Mouse (Mus musculus): ENCODE measurements around the gene Rpl27. TPM values are rescaled to one million over a fixed set of nuclear protein-coding genes. Genes with fewer than 3 reads are reported as not detected.

Gene Rpl27
- polyA plus RNA-seq, 1 experiment from 2014 or later = 430 TPM

GRCm38 (mm10) chr11:101477552-101478211 is 35.6 kb downstream of the Rpl27 start:
- ATAC-seq (ENCODE audit: low FRiP score, low TSS enrichment) = 0 out of 2 replicates have a peak, but pooled peaks have one; percentile 16
- no peaks in the 10 kb centered on the region for H3K36me3 ChIP-seq (ENCODE audit: control insufficient read depth, insufficient read depth, low read length)
- WGBS = 70% methylated on average over 10 of the region's 10 CpGs

DNA sequence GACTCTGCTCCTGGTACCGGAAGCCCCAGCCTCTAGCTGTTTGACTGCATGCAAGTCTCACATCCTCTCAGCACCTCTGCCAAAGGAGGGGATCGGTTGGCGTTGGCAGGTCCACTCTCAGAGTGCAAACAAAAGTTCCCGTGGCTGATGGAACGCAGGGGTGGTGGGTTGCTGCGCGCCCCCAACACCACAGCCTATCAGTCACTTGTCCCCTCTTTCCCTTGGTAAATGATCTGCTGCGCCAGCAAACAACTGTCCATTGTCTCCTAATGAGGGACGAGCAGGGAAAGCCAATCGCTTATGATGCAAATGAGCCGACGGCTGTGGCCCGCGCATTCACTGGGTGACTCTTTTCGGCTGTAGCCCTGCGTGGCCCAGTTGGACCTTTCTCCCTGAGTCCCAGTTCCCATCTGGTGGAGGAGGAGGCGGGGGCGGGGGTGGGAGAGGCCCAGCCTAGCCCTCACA is 37.1 kb downstream of the Rpl27 start:
- Histone ChIP-seq H3K4me1 (ENCODE audit: control insufficient read depth, insufficient read depth, low read length) (peaks cover 5% of the 10 kb centered on the region; the same call in 1 of the 2 replicates), H3K9ac (ENCODE audit: low read depth, low read length) (peak overlapping the region; percentile 38; the same call in 1 of the 2 replicates), H3K36me3 (ENCODE audit: control insufficient read depth, insufficient read depth, low read length) (no peaks in the 10 kb centered on the region), H3K27me3 (ENCODE audit: control insufficient read depth, insufficient read depth, low read length) (no peaks in the 10 kb centered on the region), H3K9me3 (ENCODE audit: control insufficient read depth, low read length) (no peaks in the 10 kb centered on the region), H3K4me2 (replicated peaks; ENCODE audit: low read depth, low read length) (peak overlapping the region; percentile 27), H3K27ac (ENCODE audit: low read depth, low read length) (no peak overlapping the region), H3K4me3 (ENCODE audit: low read length) (peak overlapping the region; percentile 11; the same call in 1 of the 2 replicates)
- ATAC-seq (ENCODE audit: low FRiP score, low TSS enrichment) = 0 out of 2 replicates have a peak, but pooled peaks have one; percentile 39
- WGBS = 5% methylated on average over 18 of the region's 18 CpGs

More at GRCm38 (mm10) chr11:101477552-101478211, 35.6 kb downstream of the Rpl27 start:
- no peak overlapping the region for H3K9ac ChIP-seq (ENCODE audit: low read depth, low read length)
- no peaks in the 10 kb centered on the region for H3K27me3 ChIP-seq (ENCODE audit: control insufficient read depth, insufficient read depth, low read length)
- no peak overlapping the region for H3K4me3 ChIP-seq (ENCODE audit: low read length)
- H3K4me2 ChIP-seq (replicated peaks; ENCODE audit: low read depth, low read length) = no peak overlapping the region
- H3K9me3 ChIP-seq (ENCODE audit: control insufficient read depth, low read length) = no peaks in the 10 kb centered on the region
- no peak overlapping the region for H3K27ac ChIP-seq (ENCODE audit: low read depth, low read length)
- peaks cover 5% of the 10 kb centered on the region; the same call in 1 of the 2 replicates for H3K4me1 ChIP-seq (ENCODE audit: control insufficient read depth, insufficient read depth, low read length)

DNA sequence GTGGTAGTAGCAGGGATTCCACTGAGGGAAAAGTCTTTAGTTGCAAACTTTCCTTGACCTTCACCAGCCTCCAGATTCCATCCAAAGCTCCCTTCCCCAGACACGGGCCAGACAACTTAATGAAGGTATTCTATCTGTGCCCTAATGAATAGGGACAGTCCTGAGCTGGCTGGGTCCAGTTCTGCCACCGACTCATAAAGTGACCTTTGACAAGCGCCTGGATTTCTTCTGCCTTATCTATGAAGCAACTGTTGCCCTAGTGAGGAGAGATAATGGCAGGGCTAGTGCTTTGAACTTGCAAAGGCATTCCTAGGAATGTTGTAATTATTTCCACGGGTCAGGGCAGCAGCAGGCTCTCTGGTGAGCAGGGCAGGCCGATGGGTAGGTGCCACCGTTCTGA is 38.8 kb downstream of the Rpl27 start:
- 76% methylated on average over 6 of the region's 6 CpGs for WGBS
- no peak overlapping the region for H3K27ac ChIP-seq (ENCODE audit: low read depth, low read length)

DNA sequence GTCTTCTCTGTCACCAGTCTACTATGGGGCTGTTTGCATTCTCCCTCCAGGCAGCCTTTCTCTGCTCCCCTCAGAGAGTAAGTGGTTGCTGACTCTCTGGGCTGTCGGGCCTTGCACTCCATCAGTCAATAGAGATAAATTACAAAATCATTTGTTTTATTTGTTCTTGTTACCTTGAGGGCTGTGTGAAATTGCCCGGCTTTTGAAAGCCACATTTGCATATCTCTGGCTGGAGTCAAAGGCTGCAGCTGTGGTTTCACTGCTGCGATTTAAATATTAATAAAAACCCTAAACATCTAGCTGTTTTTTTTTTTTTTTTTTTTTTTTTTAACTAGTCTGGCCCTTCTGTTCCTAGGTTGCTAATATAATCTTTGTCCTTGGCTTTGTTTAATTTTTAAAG is 41.7 kb downstream of the Rpl27 start:
- 43% methylated on average over 3 of the region's 3 CpGs for WGBS
- Histone ChIP-seq H3K27me3 (ENCODE audit: control insufficient read depth, insufficient read depth, low read length) (no peaks in the 10 kb centered on the region), H3K9me3 (ENCODE audit: control insufficient read depth, low read length) (no peaks in the 10 kb centered on the region), H3K9ac (ENCODE audit: low read depth, low read length) (no peak overlapping the region), H3K4me1 (ENCODE audit: control insufficient read depth, insufficient read depth, low read length) (peaks cover 5% of the 10 kb centered on the region; the same call in 1 of the 2 replicates), H3K4me3 (ENCODE audit: low read length) (no peak overlapping the region), H3K4me2 (replicated peaks; ENCODE audit: low read depth, low read length) (no peak overlapping the region), H3K36me3 (ENCODE audit: control insufficient read depth, insufficient read depth, low read length) (peaks cover 17% of the 10 kb centered on the region), H3K27ac (ENCODE audit: low read depth, low read length) (no peak overlapping the region)
- no peak for ATAC-seq (ENCODE audit: low FRiP score, low TSS enrichment)

More for the DNA sequence above, 38.8 kb downstream of the Rpl27 start:
- Histone ChIP-seq H3K4me2 (replicated peaks; ENCODE audit: low read depth, low read length) (no peak overlapping the region), H3K9ac (ENCODE audit: low read depth, low read length) (no peak overlapping the region), H3K27me3 (ENCODE audit: control insufficient read depth, insufficient read depth, low read length) (no peaks in the 10 kb centered on the region), H3K36me3 (ENCODE audit: control insufficient read depth, insufficient read depth, low read length) (no peaks in the 10 kb centered on the region), H3K9me3 (ENCODE audit: control insufficient read depth, low read length) (no peaks in the 10 kb centered on the region), H3K4me3 (ENCODE audit: low read length) (no peak overlapping the region), H3K4me1 (ENCODE audit: control insufficient read depth, insufficient read depth, low read length) (peaks cover 5% of the 10 kb centered on the region; the same call in 1 of the 2 replicates)
- no peak for ATAC-seq (ENCODE audit: low FRiP score, low TSS enrichment)

DNA sequence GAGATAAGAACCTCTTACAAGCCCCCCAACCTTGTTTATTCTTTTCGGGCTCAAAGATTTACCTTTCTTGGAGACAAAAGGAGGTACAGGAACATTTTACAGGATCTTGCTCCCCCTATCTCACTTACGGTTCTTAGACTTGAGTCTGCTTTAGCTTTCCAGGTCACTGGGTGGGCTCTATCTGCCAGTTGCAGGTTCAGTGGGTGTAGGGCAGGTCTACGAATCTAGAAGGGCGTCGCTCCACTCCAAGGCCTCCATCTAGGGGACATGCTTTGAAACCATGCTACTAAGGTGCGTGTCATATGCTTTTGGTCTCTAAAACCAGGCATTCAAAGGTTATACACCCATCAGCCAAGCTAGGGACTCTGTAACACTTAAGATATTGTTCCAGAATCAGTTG is 42.1 kb downstream of the Rpl27 start:
- Histone ChIP-seq H3K4me1 (ENCODE audit: control insufficient read depth, insufficient read depth, low read length) (peaks cover 2% of the 10 kb centered on the region; the same call in 1 of the 2 replicates), H3K27ac (ENCODE audit: low read depth, low read length) (0 out of 2 replicates have a peak overlapping the region, but pooled peaks have one; percentile 11), H3K4me2 (replicated peaks; ENCODE audit: low read depth, low read length) (no peak overlapping the region), H3K36me3 (ENCODE audit: control insufficient read depth, insufficient read depth, low read length) (peaks cover 22% of the 10 kb centered on the region), H3K9me3 (ENCODE audit: control insufficient read depth, low read length) (no peaks in the 10 kb centered on the region), H3K9ac (ENCODE audit: low read depth, low read length) (no peak overlapping the region), H3K4me3 (ENCODE audit: low read length) (no peak overlapping the region), H3K27me3 (ENCODE audit: control insufficient read depth, insufficient read depth, low read length) (no peaks in the 10 kb centered on the region)
- 78% methylated on average over 6 of the region's 6 CpGs for WGBS
- no peak for ATAC-seq (ENCODE audit: low FRiP score, low TSS enrichment)

GRCm38 (mm10) chr11:101484814-101485213 is 42.7 kb downstream of the Rpl27 start:
- H3K9me3 ChIP-seq (ENCODE audit: control insufficient read depth, low read length) = no peaks in the 10 kb centered on the region
- 90% methylated on average over 7 of the region's 7 CpGs for WGBS
- H3K9ac ChIP-seq (ENCODE audit: low read depth, low read length) = no peak overlapping the region
- no peak overlapping the region for H3K27ac ChIP-seq (ENCODE audit: low read depth, low read length)
- no peak overlapping the region for H3K4me2 ChIP-seq (replicated peaks; ENCODE audit: low read depth, low read length)
- no peak for ATAC-seq (ENCODE audit: low FRiP score, low TSS enrichment)
- no peak overlapping the region for H3K4me3 ChIP-seq (ENCODE audit: low read length)
- H3K36me3 ChIP-seq (ENCODE audit: control insufficient read depth, insufficient read depth, low read length) = peaks cover 27% of the 10 kb centered on the region
- no peaks in the 10 kb centered on the region for H3K27me3 ChIP-seq (ENCODE audit: control insufficient read depth, insufficient read depth, low read length)
- no peaks in the 10 kb centered on the region for H3K4me1 ChIP-seq (ENCODE audit: control insufficient read depth, insufficient read depth, low read length)

DNA sequence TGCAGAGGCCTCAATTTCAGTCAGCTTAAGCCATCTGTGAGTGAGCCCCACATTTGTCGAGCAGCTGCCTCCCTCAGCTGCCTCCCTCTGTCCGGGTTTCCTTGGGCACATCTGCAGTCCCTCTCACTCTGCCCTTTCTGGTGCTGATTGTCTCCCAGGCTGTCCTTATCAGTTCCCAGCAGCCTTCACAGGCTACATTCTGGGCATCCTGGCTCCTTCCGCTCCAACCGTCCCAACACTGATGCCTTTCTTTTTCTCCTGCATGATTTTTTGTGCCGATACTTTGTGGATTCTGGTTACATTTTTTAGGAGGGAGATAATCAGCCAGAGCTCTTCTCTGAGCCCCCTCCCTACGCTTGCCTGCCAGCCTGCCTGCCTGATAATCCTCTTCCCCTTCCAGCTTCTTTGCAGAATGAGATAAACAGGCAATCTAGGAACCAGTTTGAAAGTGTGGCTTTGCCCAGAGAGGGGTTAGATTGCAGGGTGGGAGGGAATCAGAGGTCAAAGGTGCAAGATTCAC is 43.5 kb downstream of the Rpl27 start:
- Histone ChIP-seq H3K27ac (ENCODE audit: low read depth, low read length) (no peak overlapping the region), H3K36me3 (ENCODE audit: control insufficient read depth, insufficient read depth, low read length) (peaks cover 32% of the 10 kb centered on the region), H3K9me3 (ENCODE audit: control insufficient read depth, low read length) (no peaks in the 10 kb centered on the region), H3K27me3 (ENCODE audit: control insufficient read depth, insufficient read depth, low read length) (no peaks in the 10 kb centered on the region), H3K4me1 (ENCODE audit: control insufficient read depth, insufficient read depth, low read length) (no peaks in the 10 kb centered on the region), H3K9ac (ENCODE audit: low read depth, low read length) (no peak overlapping the region), H3K4me3 (ENCODE audit: low read length) (no peak overlapping the region), H3K4me2 (replicated peaks; ENCODE audit: low read depth, low read length) (no peak overlapping the region)
- WGBS = 60% methylated on average over 6 of the region's 6 CpGs
- no peak for ATAC-seq (ENCODE audit: low FRiP score, low TSS enrichment)

DNA sequence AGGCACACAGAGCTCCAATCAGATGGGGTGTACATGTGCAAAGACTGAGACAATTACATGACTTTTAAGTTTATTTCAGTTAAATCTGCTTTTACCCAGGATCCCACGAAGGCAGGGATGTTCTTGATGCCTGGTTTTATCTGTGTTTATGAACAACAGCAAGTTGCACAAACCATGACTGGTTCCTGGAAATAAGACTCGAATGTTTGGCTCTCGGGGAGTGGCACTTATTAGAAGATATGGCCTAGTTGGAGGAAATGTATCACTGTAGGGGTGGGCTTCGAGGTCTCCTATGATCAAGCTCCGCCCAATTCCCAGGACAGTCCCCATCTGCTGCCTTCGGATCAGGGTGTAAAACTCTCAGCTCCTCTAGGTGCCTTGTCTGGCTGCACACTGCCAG is 44.0 kb downstream of the Rpl27 start:
- H3K36me3 ChIP-seq (ENCODE audit: control insufficient read depth, insufficient read depth, low read length) = peaks cover 32% of the 10 kb centered on the region
- H3K4me1 ChIP-seq (ENCODE audit: control insufficient read depth, insufficient read depth, low read length) = no peaks in the 10 kb centered on the region
- no peaks in the 10 kb centered on the region for H3K27me3 ChIP-seq (ENCODE audit: control insufficient read depth, insufficient read depth, low read length)
- 75% methylated on average over 6 of the region's 6 CpGs for WGBS
- H3K4me3 ChIP-seq (ENCODE audit: low read length) = no peak overlapping the region
- H3K9ac ChIP-seq (ENCODE audit: low read depth, low read length) = no peak overlapping the region
- no peak for ATAC-seq (ENCODE audit: low FRiP score, low TSS enrichment)
- H3K27ac ChIP-seq (ENCODE audit: low read depth, low read length) = no peak overlapping the region
- no peaks in the 10 kb centered on the region for H3K9me3 ChIP-seq (ENCODE audit: control insufficient read depth, low read length)
- H3K4me2 ChIP-seq (replicated peaks; ENCODE audit: low read depth, low read length) = no peak overlapping the region
